Mouse (Mus musculus) liver, embryonic 14.5 days (tissue): ENCODE measurements at regions not wholly inside any gene's neighbourhood (a gene's known extent, or its start where the extent isn't known, plus 50 kb on each side); places are given as distances from the start of the nearest gene placed in this dataset.

Experiments
- CTCF ChIP-seq: IDR thresholded peaks from 2 replicates; pipeline ENCODE4 v1.5.1; 2016; ENCODE audit warnings: antibody characterized with exemption, low read depth, control low read depth
- EP300 ChIP-seq: IDR thresholded peaks from 2 replicates; pipeline ENCODE4 v1.6.1; 2016; ENCODE audit warnings: antibody characterized with exemption, low read depth

GRCm38 (mm10) chr13:51963966-51964365 is 117.5 kb downstream of the Gadd45g start:
- no peak for TF ChIP-seq CTCF
- TF ChIP-seq EP300, result no peak
